8 mouse cellular contexts compared by ENCODE assay signal in the genomic region with DNA sequence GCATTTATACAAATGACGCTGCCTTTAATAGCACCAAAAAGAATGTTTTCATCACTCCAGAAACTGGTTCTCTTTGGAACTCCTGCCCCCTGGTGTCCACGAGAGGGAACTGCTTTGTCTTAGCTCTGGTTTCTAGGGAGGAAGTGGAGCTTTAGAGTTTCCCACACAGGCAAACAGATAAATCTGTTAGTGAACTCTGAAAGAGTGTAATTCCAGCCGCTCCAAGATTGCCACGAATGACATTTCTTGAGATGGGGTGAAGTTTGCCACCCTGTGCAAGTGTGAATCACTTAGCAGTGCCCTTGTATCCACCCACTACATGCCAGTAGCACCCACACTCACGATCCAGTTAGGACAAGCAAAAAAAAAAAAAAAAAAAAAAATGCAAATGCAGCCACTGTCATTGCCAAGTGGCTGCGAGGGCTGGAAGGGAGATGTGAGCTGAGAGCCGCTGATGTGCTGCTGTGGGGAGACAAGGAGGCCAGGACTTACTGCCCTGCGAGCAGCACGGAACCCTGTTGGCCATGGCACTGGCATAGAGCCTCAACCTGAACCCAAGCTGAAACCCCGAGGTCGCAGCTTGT. TPM values are rescaled to one million over a fixed set of nuclear protein-coding genes. Genes with fewer than 3 reads are reported as not detected.
A peak's percentile ranks its signal among the peaks of the same experiment; 100 is the strongest.
DNase-seq lines count a peak whose midpoint lies in the region; ATAC-seq and TF ChIP-seq lines count a peak whose summit lies in the region.

No protein-coding gene starts in this region.

- H3K4me1 ChIP-seq in cortical plate, adult 2 months (ENCODE audit: control insufficient read depth, insufficient read depth, low read length), result peaks cover 3% of the 10 kb centered on the region
- H3K4me1 ChIP-seq in kidney, embryonic 16.5 days (ENCODE audit: insufficient read depth, low read length), result no peaks in the 10 kb centered on the region; the same call in 1 of the 2 replicates
- H3K4me1 ChIP-seq in liver, embryonic 13.5 days (replicated peaks), result peaks cover 6% of the 10 kb centered on the region
- no peaks in the 10 kb centered on the region for H3K4me1 ChIP-seq in neural tube, embryonic 13.5 days (replicated peaks)

- peak; percentile 85 for ATAC-seq in activated CD4-positive, CD25-positive, alpha-beta regulatory T cell, adult 4 months
- ATAC-seq in kidney, embryonic 16.5 days (ENCODE audit: low FRiP score, low TSS enrichment), result 0 out of 2 replicates have a peak, but pooled peaks have one; percentile 23
- no peak for ATAC-seq in liver, embryonic 13.5 days (ENCODE audit: low read depth)
- peak; percentile 23; the same call in 1 of the 2 replicates for ATAC-seq in neural tube, embryonic 13.5 days (ENCODE audit: low read depth)

- H3K9ac ChIP-seq in kidney, embryonic 16.5 days (replicated peaks; ENCODE audit: low read length), result no peak overlapping the region
- H3K9ac ChIP-seq in liver, embryonic 13.5 days, result no peak overlapping the region
- no peak overlapping the region for H3K9ac ChIP-seq in neural tube, embryonic 13.5 days

- TF ChIP-seq CTCF in cortical plate, adult 2 months (IDR thresholded peaks at IDR 0.05; ENCODE audit: extremely low read depth, insufficient read depth, low read length), result peak; percentile 84

- H3K4me2 ChIP-seq in kidney, embryonic 16.5 days (replicated peaks; ENCODE audit: low read depth, low read length), result no peak overlapping the region
- H3K4me2 ChIP-seq in liver, embryonic 13.5 days, result no peak overlapping the region
- H3K4me2 ChIP-seq in neural tube, embryonic 13.5 days, result no peak overlapping the region

- peaks cover 9% of the 10 kb centered on the region; the same call in 1 of the 2 replicates for H3K36me3 ChIP-seq in kidney, embryonic 16.5 days (ENCODE audit: insufficient read depth, low read length)
- peaks cover 12% of the 10 kb centered on the region for H3K36me3 ChIP-seq in liver, embryonic 13.5 days
- H3K36me3 ChIP-seq in neural tube, embryonic 13.5 days, result no peaks in the 10 kb centered on the region

- no peak overlapping the region for H3K4me3 ChIP-seq in cortical plate, adult 2 months (ENCODE audit: insufficient read depth, low read length)
- H3K4me3 ChIP-seq in kidney, embryonic 16.5 days (ENCODE audit: low read length), result no peak overlapping the region
- H3K4me3 ChIP-seq in liver, embryonic 13.5 days (replicated peaks), result no peak overlapping the region
- H3K4me3 ChIP-seq in neural tube, embryonic 13.5 days, result no peak overlapping the region

- 48% methylated on average over 11 of the region's 11 CpGs for WGBS in kidney, embryonic 16.5 days
- 38% methylated on average over 11 of the region's 11 CpGs for WGBS in liver, embryonic 13.5 days (ENCODE audit: insufficient replicate concordance)
- 48% methylated on average over 11 of the region's 11 CpGs for WGBS in neural tube, embryonic 13.5 days

- no peak for TF ChIP-seq POLR2A in cortical plate, adult 2 months (IDR thresholded peaks at IDR 0.05; ENCODE audit: extremely low read depth, insufficient read depth, low read length)

- H3K9me3 ChIP-seq in kidney, embryonic 16.5 days (ENCODE audit: low read length), result no peaks in the 10 kb centered on the region
- no peaks in the 10 kb centered on the region for H3K9me3 ChIP-seq in liver, embryonic 13.5 days (replicated peaks)
- no peaks in the 10 kb centered on the region for H3K9me3 ChIP-seq in neural tube, embryonic 13.5 days

- DNase-seq in CD4-positive helper T cell, adult 2 months (ENCODE audit: low read depth, low spot score), result peak; percentile 71
- DNase-seq in heart, adult 8-10 months (ENCODE audit: low spot score), result peak; percentile 76
- peak; percentile 29 for DNase-seq in liver, embryonic 13.5 days
- peak; percentile 21 to 45 for DNase-seq in thymus, adult 18-20 months

- no peaks in the 10 kb centered on the region for H3K27me3 ChIP-seq in kidney, embryonic 16.5 days (ENCODE audit: insufficient read depth, low read length)
- no peaks in the 10 kb centered on the region for H3K27me3 ChIP-seq in liver, embryonic 13.5 days
- H3K27me3 ChIP-seq in neural tube, embryonic 13.5 days, result no peaks in the 10 kb centered on the region

- H3K27ac ChIP-seq in cortical plate, adult 2 months (ENCODE audit: insufficient read depth, low read length), result no peak overlapping the region
- no peak overlapping the region for H3K27ac ChIP-seq in kidney, embryonic 16.5 days (ENCODE audit: low read length)
- no peak overlapping the region for H3K27ac ChIP-seq in liver, embryonic 13.5 days
- H3K27ac ChIP-seq in neural tube, embryonic 13.5 days (replicated peaks), result no peak overlapping the region

RNA-seq across cellular contexts. Expression of gene 4930402F06Rik, which starts 0.7 kb away (rescaled TPM):
- not detected for polyA plus RNA-seq in activated CD4-positive, CD25-positive, alpha-beta regulatory T cell, adult 4 months (2017; shearing (Covaris generic))
- polyA plus RNA-seq in cortical plate, adult 2 months (2012; rRNA removed), result not detected in 2 replicates
- not detected for total RNA-seq in heart, adult 8-10 months (2022)
- not detected in 2 replicates for polyA plus RNA-seq in kidney, embryonic 16.5 days (2015; fragmentation: Nextera tagmentation; extraction: Ambion mirVana)
- polyA plus RNA-seq in liver, embryonic 13.5 days (2015; fragmentation: Nextera tagmentation; extraction: Ambion mirVana), result not detected in 2 replicates
- not detected in 2 replicates for polyA plus RNA-seq in neural tube, embryonic 13.5 days (2015; fragmentation: Nextera tagmentation; extraction: Ambion mirVana)

RNA-seq across cellular contexts. Expression of gene 4930568D16Rik, which starts 30.2 kb away (rescaled TPM):
- not detected for polyA plus RNA-seq in activated CD4-positive, CD25-positive, alpha-beta regulatory T cell, adult 4 months (2017; shearing (Covaris generic))
- not detected in 2 replicates for polyA plus RNA-seq in cortical plate, adult 2 months (2012; rRNA removed)
- not detected for total RNA-seq in heart, adult 8-10 months (2022)
- polyA plus RNA-seq in kidney, embryonic 16.5 days (2015; fragmentation: Nextera tagmentation; extraction: Ambion mirVana), result not detected in 2 replicates
- not detected in 2 replicates for polyA plus RNA-seq in liver, embryonic 13.5 days (2015; fragmentation: Nextera tagmentation; extraction: Ambion mirVana)
- not detected in 2 replicates for polyA plus RNA-seq in neural tube, embryonic 13.5 days (2015; fragmentation: Nextera tagmentation; extraction: Ambion mirVana)
